Mouse (Mus musculus): ENCODE measurements around the gene Mecom.

- TF ChIP-seq CTCF (IDR thresholded peaks at IDR 0.05; ENCODE audit: low read depth, low read length), result no peak
- no peak for TF ChIP-seq POLR2A (IDR thresholded peaks at IDR 0.05; ENCODE audit: borderline replicate concordance, low read depth, low read length)
Observed at GRCm38 (mm10) chr3:30519425-30519824, 28.4 kb downstream of the Mecom start.
